25 mouse cellular contexts compared by ENCODE assay signal in the genomic region with DNA sequence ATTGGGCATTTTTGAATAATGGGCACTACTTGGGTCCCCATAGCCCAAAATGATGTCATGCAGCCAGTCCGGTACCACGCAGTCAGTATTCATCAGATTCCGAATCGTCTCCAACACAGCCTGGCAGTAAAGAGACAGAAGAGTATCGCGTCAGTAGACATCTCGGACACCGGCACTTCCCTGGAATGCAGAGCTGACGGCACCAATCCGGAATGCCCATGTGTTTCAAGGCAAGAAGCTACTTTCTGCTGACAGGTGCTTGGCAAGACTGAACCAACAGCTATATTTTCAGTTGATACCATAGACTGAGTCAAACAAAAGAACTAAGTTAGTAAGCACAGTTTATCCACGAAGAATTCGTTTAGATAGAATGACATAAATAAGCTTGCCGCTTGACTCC. TPM values are rescaled to one million over a fixed set of nuclear protein-coding genes. Genes with fewer than 3 reads are reported as not detected.
DNase-seq lines count a peak whose midpoint lies in the region; ATAC-seq and TF ChIP-seq lines count a peak whose summit lies in the region.
"Had no signal": no experiment of that assay in that cellular context is flagged by ENCODE, and none has a peak within 500 bp of the region (broad histone marks: within the 10 kb centered on the region; RNA-seq: fewer than 3 reads in every experiment).

No protein-coding gene starts in this region.

- peaks cover 43% of the 10 kb centered on the region for H3K36me3 ChIP-seq in heart, embryonic 15.5 days
- H3K36me3 ChIP-seq in myocyte (ENCODE audit: control insufficient read depth, insufficient read depth), result peaks cover 43% of the 10 kb centered on the region

- peak; percentile 84 for ATAC-seq in heart, embryonic 15.5 days (replicated peaks; ENCODE audit: insufficient number of reproducible peaks, insufficient read depth, low FRiP score, low read depth)

- WGBS in heart, embryonic 15.5 days, result 47% methylated on average over 13 of the region's 13 CpGs

- peak overlapping the region; percentile 19 for H3K4me2 ChIP-seq in heart, embryonic 15.5 days
- peak overlapping the region; percentile 34 for H3K4me2 ChIP-seq in myocyte (ENCODE audit: low read depth)
- H3K4me2 ChIP-seq: hindbrain, embryonic 12.5 days; liver, embryonic 11.5 days; lung, embryonic 14.5 days; neural tube, embryonic 12.5 days had no signal

- no peak for TF ChIP-seq POLR2A in myocyte (IDR thresholded peaks at IDR 0.05; ENCODE audit: insufficient read length, low read depth)

- H3K4me3 ChIP-seq in heart, embryonic 15.5 days, result no peak overlapping the region
- no peak overlapping the region for H3K4me3 ChIP-seq in myocyte
- H3K4me3 ChIP-seq: forebrain, embryonic 10.5 days; hindbrain, embryonic 12.5 days; midbrain, embryonic 10.5 days; neural tube, embryonic 12.5 days had no signal

- H3K9ac ChIP-seq in heart, embryonic 15.5 days, result no peak overlapping the region
- H3K9ac ChIP-seq: hindbrain, embryonic 12.5 days; lung, embryonic 14.5 days; neural tube, embryonic 12.5 days had no signal

- peak overlapping the region; percentile 86 for H3K27ac ChIP-seq in heart, embryonic 15.5 days
- H3K27ac ChIP-seq: forebrain, embryonic 10.5 days; hindbrain, embryonic 12.5 days; midbrain, embryonic 10.5 days; neural tube, embryonic 12.5 days had no signal

- no peaks in the 10 kb centered on the region for H3K27me3 ChIP-seq in heart, embryonic 15.5 days
- no peaks in the 10 kb centered on the region for H3K27me3 ChIP-seq in myocyte (ENCODE audit: control insufficient read depth, insufficient read depth, insufficient read length)
- H3K27me3 ChIP-seq: CH12.LX; hindbrain, embryonic 12.5 days; neural tube, embryonic 12.5 days had no signal

- no peak overlapping the region for H3ac ChIP-seq in myocyte (ENCODE audit: control insufficient read depth, insufficient read length)

- peaks cover 12% of the 10 kb centered on the region for H3K4me1 ChIP-seq in heart, embryonic 15.5 days (replicated peaks)
- H3K4me1 ChIP-seq: forebrain, embryonic 10.5 days; hindbrain, embryonic 12.5 days; midbrain, embryonic 10.5 days; neural tube, embryonic 12.5 days had no signal

- H3K79me2 ChIP-seq in myocyte (ENCODE audit: control insufficient read depth, insufficient read depth), result no peaks in the 10 kb centered on the region

- peak; percentile 12 for DNase-seq in gastrocnemius, postnatal 25 days
- DNase-seq in gastrocnemius, postnatal 10 days, result no peak
- DNase-seq in heart, adult 8-10 months (ENCODE audit: low spot score), result peak; percentile 34
- DNase-seq in thymus, postnatal 10 days (ENCODE audit: low spot score in 2 of 2), result no peak
- no peak for DNase-seq in right cerebral cortex, postnatal 4 days
- DNase-seq: adrenal gland, postnatal 25 days; cerebellum, adult 11-12 months; cerebellum, postnatal 25 days; embryo, embryonic 11 days; gastrocnemius, postnatal 14 days; kidney, adult 2 months; kidney, postnatal 25 days; left cerebral cortex, postnatal 4 days; lung, embryonic 14.5 days; lung, postnatal 4 days; right cerebral cortex, adult 18-20 months; thymus, postnatal 36 days had no signal

- no peaks in the 10 kb centered on the region for H3K9me3 ChIP-seq in heart, embryonic 15.5 days (replicated peaks)
- H3K9me3 ChIP-seq: forebrain, embryonic 10.5 days; hindbrain, embryonic 12.5 days; midbrain, embryonic 10.5 days; neural tube, embryonic 12.5 days had no signal

TF ChIP-seq in myocyte, 11 proteins besides CTCF, POLR2A, EP300 and RAD21:
- TF ChIP-seq MYOG (IDR thresholded peaks at IDR 0.05; ENCODE audit: control insufficient read depth in 1 of 3, insufficient read depth in 1 of 3, insufficient read length in 2 of 3, low read depth in 2 of 3) (peak in 2 of 3 experiments; percentile 89 to 90), MYOD1 (IDR thresholded peaks at IDR 0.05; ENCODE audit: control insufficient read depth in 1 of 3, insufficient read length in 2 of 3, low read depth in 2 of 3) (peak in 2 of 3 experiments; percentile 74 to 91), TCF12 (IDR thresholded peaks at IDR 0.05; ENCODE audit: insufficient read depth, poor library complexity, severe bottlenecking) (peak; percentile 82), MAX (IDR thresholded peaks at IDR 0.05; ENCODE audit: low read depth) (no peak), POLR2AphosphoS2 (IDR thresholded peaks at IDR 0.05; ENCODE audit: insufficient read length, low read depth) (no peak), REST (IDR thresholded peaks at IDR 0.05; ENCODE audit: insufficient read depth, insufficient read length) (no peak), TCF3 (IDR thresholded peaks at IDR 0.05; ENCODE audit: insufficient read length, low read depth) (peak; percentile 38), USF1 (IDR thresholded peaks at IDR 0.05; ENCODE audit: low read depth) (no peak), E2F4 (IDR thresholded peaks at IDR 0.05; ENCODE audit: insufficient read depth) (no peak), CEBPB (IDR thresholded peaks at IDR 0.05; ENCODE audit: insufficient read depth, poor library complexity, severe bottlenecking) (no peak), SRF (IDR thresholded peaks at IDR 0.05; ENCODE audit: control insufficient read depth, insufficient read length, low read depth) (no peak)

RNA-seq across cellular contexts. Expression of a gene that starts 56.2 kb away (rescaled TPM):
- 10 to 100 TPM; 10.1 to 10.3 TPM for total RNA-seq in gastrocnemius, postnatal 25 days (2021)
- total RNA-seq in gastrocnemius, postnatal 10 days (2021), result 10 to 100 TPM; 12.5 to 16.8 TPM
- total RNA-seq in heart, adult 8-10 months (2022), result 10 to 100 TPM; 15.4 to 19.5 (median 17.6) TPM
- polyA plus RNA-seq in heart, embryonic 15.5 days (2015; fragmentation: Nextera tagmentation; extraction: Ambion mirVana), result 22.9 and 24.4 TPM in 2 replicates
- polyA plus RNA-seq in myocyte (2012; fragmentation: generic; extraction: Trizol), result 18.4 TPM

Comparison
In these comparisons a context has a peak if more than half of its experiments do, and no peak if none do; other contexts are left out.
1. DNase-seq: peak in gastrocnemius, postnatal 25 days (single experiment) and heart, adult 8-10 months (single experiment); none in gastrocnemius, postnatal 10 days (single experiment), thymus, postnatal 10 days (0 of 2) and right cerebral cortex, postnatal 4 days (single experiment).